ENCODE assay signal across 9 mouse cellular contexts in genomic region chr7:28358431-28358830, GRCm38 (mm10). TPM values are rescaled to one million over a fixed set of nuclear protein-coding genes. Genes with fewer than 3 reads are reported as not detected.
DNase-seq lines count a peak whose midpoint lies in the region; ATAC-seq lines count a peak whose summit lies in the region.
"Had no signal": no experiment of that assay in that cellular context is flagged by ENCODE, and none has a peak within 500 bp of the region (broad histone marks: within the 10 kb centered on the region; RNA-seq: fewer than 3 reads in every experiment).

No protein-coding gene starts in this region.

- no peak for DNase-seq in heart, postnatal 14 days
- peak; percentile 9 for DNase-seq in embryonic facial prominence, embryonic 10.5 days (ENCODE audit: low spot score)
- no peak for DNase-seq in embryo, embryonic 10 days (ENCODE audit: low spot score)
- no peak for DNase-seq in urinary bladder, postnatal 36 days (ENCODE audit: low spot score in 2 of 2)
- DNase-seq: gastrocnemius, postnatal 25 days; right cerebral cortex, adult 18-20 months had no signal

- peak overlapping the region; percentile 83 for H3K27ac ChIP-seq in heart, embryonic 15.5 days
- H3K27ac ChIP-seq in embryonic facial prominence, embryonic 10.5 days (replicated peaks): no peak overlapping the region
- H3K27ac ChIP-seq in heart, embryonic 16.5 days (ENCODE audit: low read length): peak overlapping the region; percentile 84
- H3K27ac ChIP-seq in midbrain, embryonic 12.5 days (replicated peaks): peak overlapping the region; percentile 54

- H3K4me1 ChIP-seq in heart, embryonic 15.5 days (replicated peaks): peaks cover 41% of the 10 kb centered on the region
- H3K4me1 ChIP-seq in embryonic facial prominence, embryonic 10.5 days: peaks cover 28% of the 10 kb centered on the region
- peaks cover 25% of the 10 kb centered on the region for H3K4me1 ChIP-seq in heart, embryonic 16.5 days (ENCODE audit: control insufficient read depth, insufficient read depth, low read length)
- H3K4me1 ChIP-seq in midbrain, embryonic 12.5 days: peaks cover 26% of the 10 kb centered on the region

- 53% methylated on average over 7 of the region's 7 CpGs for WGBS in heart, embryonic 15.5 days
- WGBS in embryonic facial prominence, embryonic 10.5 days: 64% methylated on average over 7 of the region's 7 CpGs
- 57% methylated on average over 7 of the region's 7 CpGs for WGBS in heart, embryonic 16.5 days
- 39% methylated on average over 7 of the region's 7 CpGs for WGBS in midbrain, embryonic 12.5 days

- no peak for ATAC-seq in heart, embryonic 15.5 days (replicated peaks; ENCODE audit: insufficient number of reproducible peaks, insufficient read depth, low FRiP score, low read depth)
- no peak for ATAC-seq in heart, embryonic 16.5 days (replicated peaks; ENCODE audit: extremely low read depth, insufficient read depth, low FRiP score)
- peak; percentile 31; the same call in 1 of the 2 replicates for ATAC-seq in midbrain, embryonic 12.5 days (ENCODE audit: low FRiP score, low read depth)

- H3K36me3 ChIP-seq in heart, embryonic 15.5 days: peaks cover 51% of the 10 kb centered on the region
- peaks cover 81% of the 10 kb centered on the region for H3K36me3 ChIP-seq in embryonic facial prominence, embryonic 10.5 days (replicated peaks)
- peaks cover 44% of the 10 kb centered on the region for H3K36me3 ChIP-seq in heart, embryonic 16.5 days (ENCODE audit: control insufficient read depth, insufficient read depth)
- H3K36me3 ChIP-seq in midbrain, embryonic 12.5 days: peaks cover 60% of the 10 kb centered on the region

- H3K9ac ChIP-seq in heart, embryonic 15.5 days: peak overlapping the region; percentile 10; the same call in 1 of the 2 replicates
- H3K9ac ChIP-seq in heart, embryonic 16.5 days (ENCODE audit: low read length): peak overlapping the region; percentile 54; the same call in 1 of the 2 replicates
- peak overlapping the region; percentile 39 for H3K9ac ChIP-seq in midbrain, embryonic 12.5 days (replicated peaks)

- H3K4me2 ChIP-seq in heart, embryonic 15.5 days: peak overlapping the region; percentile 17; the same call in 1 of the 2 replicates
- no peak overlapping the region for H3K4me2 ChIP-seq in heart, embryonic 16.5 days (ENCODE audit: low read depth, low read length)
- 0 out of 2 replicates have a peak overlapping the region, but pooled peaks have one; percentile 2 for H3K4me2 ChIP-seq in midbrain, embryonic 12.5 days (replicated peaks)

- no peaks in the 10 kb centered on the region for H3K27me3 ChIP-seq in heart, embryonic 15.5 days
- H3K27me3 ChIP-seq in embryonic facial prominence, embryonic 10.5 days (replicated peaks; ENCODE audit: low read depth, poor library complexity, severe bottlenecking): no peaks in the 10 kb centered on the region
- H3K27me3 ChIP-seq in heart, embryonic 16.5 days (ENCODE audit: control insufficient read depth, insufficient read depth, low read length): no peaks in the 10 kb centered on the region
- no peaks in the 10 kb centered on the region for H3K27me3 ChIP-seq in midbrain, embryonic 12.5 days

- H3K9me3 ChIP-seq in heart, embryonic 15.5 days (replicated peaks): no peaks in the 10 kb centered on the region
- peaks cover 7% of the 10 kb centered on the region; the same call in 1 of the 2 replicates for H3K9me3 ChIP-seq in embryonic facial prominence, embryonic 10.5 days
- no peaks in the 10 kb centered on the region for H3K9me3 ChIP-seq in heart, embryonic 16.5 days (replicated peaks; ENCODE audit: control insufficient read depth, low read length)
- H3K9me3 ChIP-seq in midbrain, embryonic 12.5 days: no peaks in the 10 kb centered on the region

- intact Hi-C loops in heart, postnatal 14 days (cut with DNase I): no loop called here

- H3K4me3 ChIP-seq in heart, embryonic 15.5 days: no peak overlapping the region
- peak overlapping the region; percentile 13; the same call in 1 of the 2 replicates for H3K4me3 ChIP-seq in embryonic facial prominence, embryonic 10.5 days
- no peak overlapping the region for H3K4me3 ChIP-seq in heart, embryonic 16.5 days (ENCODE audit: low read length)
- no peak overlapping the region for H3K4me3 ChIP-seq in midbrain, embryonic 12.5 days

RNA-seq across cellular contexts. Expression of gene Rps16, which starts 8.0 kb away (rescaled TPM):
- polyA plus RNA-seq in heart, embryonic 15.5 days (2015; fragmentation: Nextera tagmentation; extraction: Ambion mirVana): 534 and 573 TPM in 2 replicates
- total RNA-seq in heart, postnatal 14 days (2021): 100 to 1,000 TPM; 540 to 612 TPM
- polyA plus RNA-seq in embryonic facial prominence, embryonic 10.5 days (2016; fragmentation: Nextera tagmentation; extraction: Ambion mirVana): 1,023 and 1,043 TPM in 2 replicates
- polyA plus RNA-seq in heart, embryonic 16.5 days (2015; fragmentation: Nextera tagmentation; extraction: Ambion mirVana): 506 and 555 TPM in 2 replicates
- polyA plus RNA-seq in midbrain, embryonic 12.5 days (2016; fragmentation: Nextera tagmentation; extraction: Ambion mirVana): 544 and 582 TPM in 2 replicates

RNA-seq across cellular contexts. Expression of gene Plekhg2, which starts 14.0 kb away (rescaled TPM):
- 34.3 and 46.7 TPM in 2 replicates for polyA plus RNA-seq in heart, embryonic 15.5 days (2015; fragmentation: Nextera tagmentation; extraction: Ambion mirVana)
- 10 to 100 TPM; 32.1 to 32.5 TPM for total RNA-seq in heart, postnatal 14 days (2021)
- polyA plus RNA-seq in embryonic facial prominence, embryonic 10.5 days (2016; fragmentation: Nextera tagmentation; extraction: Ambion mirVana): 93.4 and 101 TPM in 2 replicates
- 35.8 and 41.8 TPM in 2 replicates for polyA plus RNA-seq in heart, embryonic 16.5 days (2015; fragmentation: Nextera tagmentation; extraction: Ambion mirVana)
- 71.6 and 78.6 TPM in 2 replicates for polyA plus RNA-seq in midbrain, embryonic 12.5 days (2016; fragmentation: Nextera tagmentation; extraction: Ambion mirVana)

RNA-seq across cellular contexts. Expression of gene Supt5, which starts 19.9 kb away (rescaled TPM):
- polyA plus RNA-seq in heart, embryonic 15.5 days (2015; fragmentation: Nextera tagmentation; extraction: Ambion mirVana): 52.0 and 71.9 TPM in 2 replicates
- 10 to 100 TPM; 55.6 to 58.4 TPM for total RNA-seq in heart, postnatal 14 days (2021)
- 122 and 124 TPM in 2 replicates for polyA plus RNA-seq in embryonic facial prominence, embryonic 10.5 days (2016; fragmentation: Nextera tagmentation; extraction: Ambion mirVana)
- 62.8 and 66.2 TPM in 2 replicates for polyA plus RNA-seq in heart, embryonic 16.5 days (2015; fragmentation: Nextera tagmentation; extraction: Ambion mirVana)
- 105 and 107 TPM in 2 replicates for polyA plus RNA-seq in midbrain, embryonic 12.5 days (2016; fragmentation: Nextera tagmentation; extraction: Ambion mirVana)

RNA-seq across cellular contexts. Expression of gene Zfp36, which starts 21.6 kb away (rescaled TPM):
- polyA plus RNA-seq in heart, embryonic 15.5 days (2015; fragmentation: Nextera tagmentation; extraction: Ambion mirVana): 13.6 and 14.7 TPM in 2 replicates
- total RNA-seq in heart, postnatal 14 days (2021): 10 to 100 TPM; 25.7 to 27.6 TPM
- polyA plus RNA-seq in embryonic facial prominence, embryonic 10.5 days (2016; fragmentation: Nextera tagmentation; extraction: Ambion mirVana): 5.6 and 5.7 TPM in 2 replicates
- 15.4 and 18.5 TPM in 2 replicates for polyA plus RNA-seq in heart, embryonic 16.5 days (2015; fragmentation: Nextera tagmentation; extraction: Ambion mirVana)
- polyA plus RNA-seq in midbrain, embryonic 12.5 days (2016; fragmentation: Nextera tagmentation; extraction: Ambion mirVana): 4.9 and 5.4 TPM in 2 replicates

RNA-seq across cellular contexts. Expression of gene Med29, which starts 34.1 kb away (rescaled TPM):
- polyA plus RNA-seq in heart, embryonic 15.5 days (2015; fragmentation: Nextera tagmentation; extraction: Ambion mirVana): 42.0 and 45.7 TPM in 2 replicates
- 10 to 100 TPM; 18.4 to 19.9 TPM for total RNA-seq in heart, postnatal 14 days (2021)
- 61.9 and 62.6 TPM in 2 replicates for polyA plus RNA-seq in embryonic facial prominence, embryonic 10.5 days (2016; fragmentation: Nextera tagmentation; extraction: Ambion mirVana)
- 41.3 and 50.1 TPM in 2 replicates for polyA plus RNA-seq in heart, embryonic 16.5 days (2015; fragmentation: Nextera tagmentation; extraction: Ambion mirVana)
- polyA plus RNA-seq in midbrain, embryonic 12.5 days (2016; fragmentation: Nextera tagmentation; extraction: Ambion mirVana): 45.3 and 46.9 TPM in 2 replicates
